Mouse (Mus musculus): Measurements from ENCODE around the gene Adamts5. TPM values are rescaled to one million over a fixed set of nuclear protein-coding genes. Genes with fewer than 3 reads are reported as not detected.

Adamts5 gene
- polyA plus RNA-seq (2015; fragmentation: Nextera tagmentation; extraction: Ambion mirVana) = 1.6 and 1.8 TPM in 2 replicates

GRCm38 (mm10) chr16:85901581-85901910 is at the start of gene Adamts5:
Gene Adamts5, minus strand, starts transcription at chr16:85901828.
- 0 out of 2 replicates have a peak, but pooled peaks have one; percentile 11 for ATAC-seq
- Histone ChIP-seq H3K4me3 (replicated peaks) (peak within 1 kb of the TSS; percentile 54), H3K27ac (no peak within 1 kb of the TSS), H3K4me2 (replicated peaks) (peak within 1 kb of the TSS; percentile 83), H3K27me3 (replicated peaks) (peaks cover 25% of the 10 kb centered on the region), H3K4me1 (replicated peaks) (peaks cover 10% of the 10 kb centered on the region; the same call in 1 of the 2 replicates), H3K36me3 (no peaks in the 10 kb centered on the region), H3K9ac (peak within 1 kb of the TSS; percentile 40), H3K9me3 (no peaks in the 10 kb centered on the region)
- WGBS = 7% methylated on average over 13 of the region's 13 CpGs

DNA sequence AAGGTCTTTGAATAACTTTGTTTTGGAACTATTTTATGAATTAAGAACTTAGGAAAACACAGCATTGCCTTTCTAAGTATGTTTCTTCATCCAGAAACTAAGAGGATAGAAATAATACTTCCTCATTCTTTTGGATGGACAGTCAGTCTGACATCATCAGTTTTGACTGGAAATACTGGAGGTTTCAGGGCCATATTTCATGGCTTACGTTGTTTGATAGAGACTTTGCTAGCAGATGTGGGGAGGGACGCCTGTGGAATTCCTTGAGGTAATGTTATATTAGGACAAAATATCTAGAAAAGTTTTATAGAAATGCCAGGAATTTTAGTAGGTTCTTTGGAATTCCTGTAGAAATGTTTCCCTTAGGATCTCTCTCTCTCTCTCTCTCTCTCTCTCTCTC is 48.7 kb upstream of the Adamts5 start:
- 69% methylated on average over 2 of the region's 2 CpGs for WGBS
- H3K9ac ChIP-seq = no peak overlapping the region

GRCm38 (mm10) chr16:85926004-85926403 is 24.4 kb upstream of the Adamts5 start:
- Histone ChIP-seq H3K4me3 (replicated peaks) (no peak overlapping the region), H3K27me3 (replicated peaks) (no peaks in the 10 kb centered on the region), H3K9me3 (no peaks in the 10 kb centered on the region), H3K36me3 (no peaks in the 10 kb centered on the region), H3K27ac (no peak overlapping the region), H3K4me1 (replicated peaks) (no peaks in the 10 kb centered on the region), H3K9ac (no peak overlapping the region), H3K4me2 (replicated peaks) (no peak overlapping the region)
- WGBS = 87% methylated on average over 5 of the region's 5 CpGs
- no peak for ATAC-seq

More for the DNA sequence above, 48.7 kb upstream of the Adamts5 start:
- Histone ChIP-seq H3K4me3 (replicated peaks) (no peak overlapping the region), H3K36me3 (no peaks in the 10 kb centered on the region), H3K4me1 (replicated peaks) (no peaks in the 10 kb centered on the region), H3K27ac (no peak overlapping the region), H3K27me3 (replicated peaks) (no peaks in the 10 kb centered on the region), H3K4me2 (replicated peaks) (no peak overlapping the region), H3K9me3 (no peaks in the 10 kb centered on the region)
- ATAC-seq = no peak

DNA sequence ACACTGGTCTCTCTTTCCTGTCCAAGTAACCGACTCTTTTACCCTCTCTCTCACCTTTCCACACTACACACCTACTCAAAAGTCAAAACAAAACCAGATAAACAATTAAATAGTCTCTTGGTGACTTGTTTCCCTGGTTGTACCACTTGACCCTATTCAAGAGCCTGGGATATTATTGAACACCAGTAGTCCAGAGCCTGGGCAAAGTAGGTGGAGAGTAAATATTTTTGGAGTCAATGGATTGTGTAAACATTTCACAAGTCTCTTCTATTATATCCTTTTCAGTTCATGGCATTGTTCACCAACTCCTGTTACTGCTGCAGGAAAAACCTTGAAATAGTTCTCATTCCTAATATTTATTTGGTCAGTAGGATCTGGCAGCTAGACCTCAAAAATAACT is 20.8 kb upstream of the Adamts5 start:
- ATAC-seq = no peak
- Histone ChIP-seq H3K4me1 (replicated peaks) (no peaks in the 10 kb centered on the region), H3K36me3 (no peaks in the 10 kb centered on the region), H3K4me3 (replicated peaks) (no peak overlapping the region), H3K9me3 (no peaks in the 10 kb centered on the region), H3K27me3 (replicated peaks) (no peaks in the 10 kb centered on the region), H3K4me2 (replicated peaks) (no peak overlapping the region), H3K27ac (no peak overlapping the region), H3K9ac (no peak overlapping the region)
- WGBS = 62% methylated on average over 1 of the region's 1 CpGs

GRCm38 (mm10) chr16:85920122-85920521 is 18.5 kb upstream of the Adamts5 start:
- no peak for ATAC-seq
- no peak overlapping the region for H3K27ac ChIP-seq
- no peaks in the 10 kb centered on the region for H3K9me3 ChIP-seq
- H3K4me2 ChIP-seq (replicated peaks) = no peak overlapping the region
- no peaks in the 10 kb centered on the region for H3K4me1 ChIP-seq (replicated peaks)
- no peak overlapping the region for H3K4me3 ChIP-seq (replicated peaks)
- 72% methylated on average over 4 of the region's 4 CpGs for WGBS
- H3K27me3 ChIP-seq (replicated peaks) = no peaks in the 10 kb centered on the region
- no peaks in the 10 kb centered on the region for H3K36me3 ChIP-seq
- no peak overlapping the region for H3K9ac ChIP-seq

DNA sequence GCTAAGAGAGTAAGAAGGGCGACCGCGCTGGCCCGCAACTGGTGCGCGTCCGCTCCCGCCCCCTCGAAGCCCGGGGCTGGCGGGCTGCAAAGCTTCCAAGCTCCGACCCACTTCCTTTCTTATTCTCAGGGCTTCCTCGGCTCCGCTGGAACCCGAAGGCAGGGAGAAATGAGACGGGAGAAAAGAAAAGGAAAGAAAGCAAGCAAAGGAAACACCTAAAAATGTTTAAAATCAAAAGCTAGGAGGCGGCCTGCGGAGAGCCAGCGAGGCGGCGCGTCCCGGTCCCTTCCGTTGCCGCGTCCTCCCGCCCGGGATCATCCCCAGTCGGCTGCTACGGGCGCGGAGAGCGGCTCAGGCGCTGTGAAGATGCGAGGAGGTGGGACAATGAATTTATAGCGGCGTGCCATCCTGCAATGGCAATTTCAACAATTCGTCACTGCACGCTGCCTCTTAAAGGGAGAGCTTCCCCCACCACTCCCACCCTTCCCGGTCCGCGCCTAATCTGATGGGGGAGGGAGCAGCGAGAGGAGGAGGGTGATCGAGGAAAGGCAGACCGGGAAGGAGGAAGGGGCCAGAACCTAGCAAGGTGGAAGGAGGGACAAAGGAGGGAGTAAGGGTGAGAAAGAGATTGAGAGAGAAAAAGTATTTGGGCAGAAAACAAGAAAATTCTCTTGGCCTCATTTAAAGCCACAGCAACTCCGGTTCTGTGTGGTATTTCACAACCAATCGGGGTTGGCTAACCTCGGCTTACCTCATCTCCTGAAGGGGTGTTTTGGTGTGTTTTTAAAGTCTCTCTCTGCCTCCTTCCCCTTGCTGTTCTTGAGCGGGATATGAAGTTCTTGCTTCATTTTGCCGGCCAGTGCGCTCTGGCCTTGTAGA is 687 bp downstream of the Adamts5 start:
- Histone ChIP-seq H3K9me3 (no peaks in the 10 kb centered on the region), H3K4me3 (replicated peaks) (peak overlapping the region; percentile 54), H3K27ac (no peak overlapping the region), H3K27me3 (replicated peaks) (peaks cover 25% of the 10 kb centered on the region), H3K36me3 (no peaks in the 10 kb centered on the region), H3K4me2 (replicated peaks) (peak overlapping the region; percentile 83), H3K4me1 (replicated peaks) (peaks cover 10% of the 10 kb centered on the region; the same call in 1 of the 2 replicates), H3K9ac (peak overlapping the region; percentile 40)
- 1% methylated on average over 51 of the region's 51 CpGs for WGBS
- peak; percentile 71 for ATAC-seq

DNA sequence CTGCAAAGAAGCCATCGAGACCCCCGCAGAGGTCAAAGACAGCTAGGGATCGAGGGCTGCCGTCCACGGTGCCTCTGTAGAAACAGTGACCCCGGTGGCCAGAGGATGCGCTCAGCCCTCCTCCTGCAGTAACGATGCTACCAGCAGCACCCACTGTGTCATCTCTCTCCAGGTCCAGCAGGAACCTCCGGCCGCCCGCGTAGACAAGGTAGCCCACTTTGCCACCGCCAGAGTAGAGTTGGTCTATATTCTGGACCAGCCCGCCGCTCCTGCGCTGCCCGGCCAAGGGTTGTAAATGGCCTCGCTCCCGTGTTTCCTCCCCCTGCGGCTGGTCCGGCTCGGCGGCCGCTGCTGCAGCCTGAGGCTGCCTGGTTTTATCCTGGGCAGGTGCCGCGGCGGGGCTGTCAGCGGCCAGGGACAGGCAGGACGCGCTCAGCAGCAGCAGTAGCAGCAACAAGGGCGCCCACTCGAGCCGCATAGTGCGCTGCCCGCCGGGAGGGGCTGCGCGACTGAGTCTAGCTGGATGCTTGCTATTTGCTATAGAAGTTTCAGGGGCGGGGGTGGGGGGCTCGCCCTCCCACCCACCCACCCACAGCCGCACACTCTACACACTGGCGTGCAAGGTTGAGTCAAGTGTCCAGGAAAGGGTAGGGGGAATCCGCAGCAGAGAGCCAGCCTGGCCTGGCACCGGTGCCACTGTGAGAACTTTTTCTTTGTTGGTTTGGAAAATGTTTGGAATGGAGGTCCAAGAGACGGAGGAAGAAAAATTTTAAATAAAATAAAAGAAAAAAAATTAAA is 1.6 kb downstream of the Adamts5 start:
- H3K36me3 ChIP-seq = no peaks in the 10 kb centered on the region
- no peak overlapping the region for H3K27ac ChIP-seq
- WGBS = 1% methylated on average over 45 of the region's 45 CpGs
- H3K9me3 ChIP-seq = no peaks in the 10 kb centered on the region
- H3K4me2 ChIP-seq (replicated peaks) = peak overlapping the region; percentile 83
- ATAC-seq = peak; percentile 68
- peaks cover 25% of the 10 kb centered on the region for H3K27me3 ChIP-seq (replicated peaks)
- peak overlapping the region; percentile 40; the same call in 1 of the 2 replicates for H3K9ac ChIP-seq
- H3K4me1 ChIP-seq (replicated peaks) = peaks cover 10% of the 10 kb centered on the region; the same call in 1 of the 2 replicates
- H3K4me3 ChIP-seq (replicated peaks) = peak overlapping the region; percentile 54

GRCm38 (mm10) chr16:85899301-85899721 is 2.3 kb downstream of the Adamts5 start:
- Histone ChIP-seq H3K27me3 (replicated peaks) (peaks cover 25% of the 10 kb centered on the region), H3K9ac (no peak overlapping the region), H3K4me1 (replicated peaks) (peaks cover 10% of the 10 kb centered on the region; the same call in 1 of the 2 replicates), H3K36me3 (no peaks in the 10 kb centered on the region), H3K9me3 (no peaks in the 10 kb centered on the region), H3K4me3 (replicated peaks) (peak overlapping the region; percentile 54), H3K27ac (no peak overlapping the region), H3K4me2 (replicated peaks) (peak overlapping the region; percentile 83)
- 21% methylated on average over 25 of the region's 25 CpGs for WGBS
- peak; percentile 58 for ATAC-seq

DNA sequence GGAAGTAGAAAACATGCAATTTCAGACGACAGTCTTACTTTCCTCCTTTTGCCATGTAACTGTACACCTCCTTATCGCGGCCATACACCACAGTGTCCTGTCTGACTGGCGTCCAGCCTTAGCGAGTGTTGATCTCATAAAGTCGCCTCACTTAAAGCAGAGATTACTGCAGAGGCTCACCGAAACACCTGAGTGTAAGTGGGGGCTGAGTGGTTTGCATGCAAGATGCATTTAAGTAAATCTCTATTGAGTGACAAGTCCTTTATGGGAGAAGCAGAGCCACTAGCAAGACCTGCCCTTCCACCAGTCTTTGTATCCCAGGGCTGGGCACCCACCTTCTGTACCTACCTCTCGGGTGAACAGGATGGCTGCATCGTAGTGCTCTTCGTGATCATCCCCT is 2.8 kb downstream of the Adamts5 start:
- no peak overlapping the region for H3K27ac ChIP-seq
- H3K9ac ChIP-seq = no peak overlapping the region
- no peak overlapping the region; the same call in 1 of the 2 replicates for H3K4me3 ChIP-seq (replicated peaks)
- H3K27me3 ChIP-seq (replicated peaks) = peaks cover 25% of the 10 kb centered on the region
- no peaks in the 10 kb centered on the region for H3K36me3 ChIP-seq
- H3K4me1 ChIP-seq (replicated peaks) = peaks cover 10% of the 10 kb centered on the region; the same call in 1 of the 2 replicates
- peak overlapping the region; percentile 83; the same call in 1 of the 2 replicates for H3K4me2 ChIP-seq (replicated peaks)
- H3K9me3 ChIP-seq = no peaks in the 10 kb centered on the region
- WGBS = 79% methylated on average over 10 of the region's 10 CpGs
- ATAC-seq = no peak

DNA sequence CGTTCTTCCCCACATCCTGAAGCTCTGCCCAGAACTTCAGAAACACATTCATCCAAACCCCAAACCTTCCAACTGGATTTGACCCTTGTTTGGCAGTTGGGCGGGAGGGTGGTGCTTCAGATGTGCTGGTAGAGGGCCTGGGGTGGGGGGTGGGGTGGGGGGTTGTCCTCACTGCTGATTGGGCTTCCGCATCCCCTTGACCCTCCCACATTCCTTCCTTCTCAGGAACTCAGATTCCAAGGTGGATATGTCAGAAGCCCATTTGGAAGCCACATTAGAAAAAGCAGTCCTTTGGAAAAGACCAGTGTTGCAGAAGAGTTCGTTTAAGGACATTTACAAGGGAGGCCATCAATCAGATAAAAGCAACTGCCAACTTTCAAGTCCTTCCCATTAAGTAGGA is 3.2 kb downstream of the Adamts5 start:
- H3K4me3 ChIP-seq (replicated peaks) = no peak overlapping the region
- no peak overlapping the region for H3K27ac ChIP-seq
- ATAC-seq = no peak
- H3K4me1 ChIP-seq (replicated peaks) = peaks cover 10% of the 10 kb centered on the region; the same call in 1 of the 2 replicates
- H3K4me2 ChIP-seq (replicated peaks) = no peak overlapping the region
- no peaks in the 10 kb centered on the region for H3K9me3 ChIP-seq
- 60% methylated on average over 4 of the region's 4 CpGs for WGBS
- no peaks in the 10 kb centered on the region for H3K36me3 ChIP-seq
- H3K27me3 ChIP-seq (replicated peaks) = peaks cover 25% of the 10 kb centered on the region
- H3K9ac ChIP-seq = no peak overlapping the region

GRCm38 (mm10) chr16:85897854-85898253 is 3.8 kb downstream of the Adamts5 start:
- no peaks in the 10 kb centered on the region for H3K9me3 ChIP-seq
- H3K4me1 ChIP-seq (replicated peaks) = peaks cover 10% of the 10 kb centered on the region; the same call in 1 of the 2 replicates
- H3K9ac ChIP-seq = no peak overlapping the region
- WGBS = 83% methylated on average over 3 of the region's 3 CpGs
- H3K27me3 ChIP-seq (replicated peaks) = peaks cover 25% of the 10 kb centered on the region
- H3K4me2 ChIP-seq (replicated peaks) = no peak overlapping the region
- no peak overlapping the region for H3K4me3 ChIP-seq (replicated peaks)
- no peak for ATAC-seq
- H3K36me3 ChIP-seq = no peaks in the 10 kb centered on the region
- H3K27ac ChIP-seq = no peak overlapping the region

GRCm38 (mm10) chr16:85895948-85896347 is 5.7 kb downstream of the Adamts5 start:
- Histone ChIP-seq H3K4me3 (replicated peaks) (no peak overlapping the region), H3K9ac (no peak overlapping the region), H3K4me2 (replicated peaks) (no peak overlapping the region), H3K4me1 (replicated peaks) (peaks cover 6% of the 10 kb centered on the region; the same call in 1 of the 2 replicates), H3K27me3 (replicated peaks) (peaks cover 17% of the 10 kb centered on the region), H3K27ac (no peak overlapping the region), H3K9me3 (no peaks in the 10 kb centered on the region), H3K36me3 (no peaks in the 10 kb centered on the region)
- WGBS = 76% methylated on average over 4 of the region's 4 CpGs
- ATAC-seq = no peak
